Mouse (Mus musculus) ES-E14 (cell line): ENCODE data around the gene Foxa2. TPM values are rescaled to one million over a fixed set of nuclear protein-coding genes. Genes with fewer than 3 reads are reported as not detected.
A peak's percentile ranks its signal among the peaks of the same experiment; 100 is the strongest.

Experiments
- DNase-seq: peaks from one replicate; pipeline ENCODE4 v3.0.0-alpha.2; 2013; ENCODE audit warnings: low read depth, low spot score
- H3K27ac ChIP-seq: 2 replicates; pipeline ENCODE4 v1.5.1; 2012; ENCODE audit warnings: low read depth, mild to moderate bottlenecking, low read length, moderate library complexity, mixed read lengths; ENCODE audit not compliant: poor library complexity, insufficient read depth, severe bottlenecking
- H3K36me3 ChIP-seq: 2 replicates; pipeline ENCODE4 v1.6.1; 2012; ENCODE audit warnings: mild to moderate bottlenecking, low read length, moderate library complexity, mixed read lengths; ENCODE audit not compliant: control insufficient read depth, poor library complexity, insufficient read depth, severe bottlenecking
- H3K4me1 ChIP-seq, 2 experiments: fragments of 150-350 bp in 1 of 2; sonication (generic) in 1 of 2; 2 replicates each; pipeline ENCODE4 v1.6.1; 2012; ENCODE audit warnings: low read length in 2 of 2, mild to moderate bottlenecking in 1 of 2, mixed read lengths in 1 of 2; ENCODE audit not compliant: control insufficient read depth in 2 of 2, insufficient read depth in 2 of 2, poor library complexity in 1 of 2
- H3K4me3 ChIP-seq, 2 experiments: fragments of 150-350 bp in 1 of 2; sonication (generic) in 1 of 2; 2 replicates each; pipeline ENCODE4 v1.5.1; 2012; ENCODE audit warnings: low read length in 2 of 2, low read depth in 1 of 2, mild to moderate bottlenecking in 1 of 2, mixed read lengths in 1 of 2; ENCODE audit not compliant: insufficient read depth in 1 of 2, poor library complexity in 1 of 2, severe bottlenecking in 1 of 2
- H3K9ac ChIP-seq: 2 replicates; pipeline ENCODE4 v1.6.1; 2012; ENCODE audit warnings: low read depth, mild to moderate bottlenecking, low read length, mixed read lengths; ENCODE audit not compliant: poor library complexity, insufficient read depth, severe bottlenecking
- H3K9me3 ChIP-seq: fragments of 150-350 bp; sonication (generic); 2 replicates; pipeline ENCODE4 v1.6.1; 2012; ENCODE audit warnings: low read depth, mild to moderate bottlenecking, low read length; ENCODE audit not compliant: control insufficient read depth, insufficient read depth
- CHD2 ChIP-seq: IDR thresholded peaks from 2 replicates; pipeline ENCODE4 v1.6.1; 2014; ENCODE audit warnings: mild to moderate bottlenecking, low read depth, low read length, inconsistent platforms
- HCFC1 ChIP-seq: IDR thresholded peaks from 2 replicates; pipeline ENCODE4 v1.6.1; 2012; ENCODE audit warnings: low read length, inconsistent platforms, borderline replicate concordance; ENCODE audit not compliant: insufficient read depth
- MAFK ChIP-seq: IDR thresholded peaks from 2 replicates; pipeline ENCODE4 v1.6.1; 2014; ENCODE audit warnings: mild to moderate bottlenecking, low read depth, low read length, inconsistent platforms; ENCODE audit not compliant: insufficient read depth
- ZC3H11A ChIP-seq: IDR thresholded peaks from 2 replicates; pipeline ENCODE4 v1.6.1; 2012; ENCODE audit warnings: low read depth, mild to moderate bottlenecking, inconsistent platforms, low read length, borderline replicate concordance
- ZNF384 ChIP-seq: IDR thresholded peaks from 2 replicates; pipeline ENCODE4 v1.6.1; 2012; ENCODE audit warnings: low read depth, low read length, inconsistent platforms
- in situ Hi-C, 2 experiments: fragments of 600-800 bp; cut with MboI; formaldehyde crosslinking; loops; one replicate each; pipeline ENCODE4 v1.15.1; 2025; ENCODE audit warnings: low sequenced_read_pairs in 2 of 2, inconsistent platforms in 1 of 2; ENCODE audit not compliant: unreplicated experiment in 2 of 2
- total RNA-seq: library from RNA; depleted of rRNA; stranded (reverse); fragments of 300-350 nt; gene quantifications from 2 replicates; pipeline ENCODE4 v1.2.3, GENCODE M21; 2012

The Foxa2 gene
- total RNA-seq, 1 experiment: 1.5 TPM

DNA sequence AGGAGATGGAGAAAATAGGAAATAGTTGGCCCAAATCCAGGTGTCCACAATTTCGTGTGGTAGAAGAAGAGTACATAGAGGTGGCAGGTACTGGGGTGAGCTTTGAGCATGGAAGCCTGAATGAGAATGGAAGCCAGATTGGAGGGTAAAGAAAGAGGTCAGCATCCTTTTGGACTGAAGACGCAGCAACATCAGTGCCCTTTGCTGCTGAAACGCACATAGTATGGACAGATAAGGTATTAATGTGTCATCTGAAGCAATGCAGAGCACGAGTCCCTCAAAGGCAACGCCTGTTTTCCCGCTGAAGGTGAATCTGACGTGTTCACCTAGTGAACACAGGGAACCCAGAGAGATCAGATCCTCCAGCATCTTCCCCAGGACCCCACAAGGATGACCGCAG lies 842 bp upstream of the Foxa2 start:
- Histone ChIP-seq H3K9me3 (no peaks in the 10 kb centered on the region), H3K4me3 (no peak overlapping the region), H3K4me1 (peaks cover 0 to 4% of the 10 kb centered on the region in 2 experiments; a peak in 1 of 4 replicates), H3K27ac (no peak overlapping the region), H3K36me3 (no peaks in the 10 kb centered on the region), H3K9ac (no peak overlapping the region)
- TF ChIP-seq CHD2 (no peak), ZC3H11A (no peak), MAFK (no peak), HCFC1 (no peak), ZNF384 (no peak)
- no peak for DNase-seq
- in situ Hi-C loops: loop anchor here (5.0 to 25.0 kb wide), 6 partner anchors 243 to 1835 kb away; partner anchors contain the start of genes Insm1 (in 1 of the 2), Nkx2-2 (in 1 of the 2) and Nkx2-4 (in 1 of the 2)

GRCm38 (mm10) chr2:148045937-148046798 lies 601 bp downstream of the Foxa2 start:
- DNase-seq: no peak
- Histone ChIP-seq H3K27ac (no peak overlapping the region), H3K9ac (no peak overlapping the region), H3K36me3 (no peaks in the 10 kb centered on the region), H3K4me3 (peak overlapping the region; percentile 49 to 59; a peak in 3 of 4 replicates), H3K9me3 (no peaks in the 10 kb centered on the region), H3K4me1 (peaks cover 0 to 4% of the 10 kb centered on the region in 2 experiments; a peak in 2 of 4 replicates)
- TF ChIP-seq CHD2 (no peak), HCFC1 (no peak), MAFK (no peak), ZNF384 (no peak), ZC3H11A (no peak)
- in situ Hi-C loops: loop anchor here (5.0 to 25.0 kb wide), 6 partner anchors 241 to 1834 kb away; partner anchors contain the start of genes Insm1 (in 1 of the 2), Nkx2-2 (in 1 of the 2) and Nkx2-4 (in 1 of the 2)

GRCm38 (mm10) chr2:148045543-148045936 lies 1.2 kb downstream of the Foxa2 start:
- H3K4me1 ChIP-seq: peaks cover 0 to 7% of the 10 kb centered on the region in 2 experiments; a peak in 2 of 4 replicates
- no peaks in the 10 kb centered on the region for H3K36me3 ChIP-seq
- in situ Hi-C loops: loop anchor here (5.0 to 25.0 kb wide), 6 partner anchors 241 to 1833 kb away; partner anchors contain the start of genes Insm1 (in 1 of the 2), Nkx2-2 (in 1 of the 2) and Nkx2-4 (in 1 of the 2)
- TF ChIP-seq ZNF384: no peak
- no peak for TF ChIP-seq HCFC1
- no peak for TF ChIP-seq CHD2
- H3K9ac ChIP-seq: no peak overlapping the region
- no peaks in the 10 kb centered on the region for H3K9me3 ChIP-seq
- H3K4me3 ChIP-seq: peak overlapping the region; percentile 49 to 59; a peak in 3 of 4 replicates
- DNase-seq: no peak
- no peak overlapping the region for H3K27ac ChIP-seq

DNA sequence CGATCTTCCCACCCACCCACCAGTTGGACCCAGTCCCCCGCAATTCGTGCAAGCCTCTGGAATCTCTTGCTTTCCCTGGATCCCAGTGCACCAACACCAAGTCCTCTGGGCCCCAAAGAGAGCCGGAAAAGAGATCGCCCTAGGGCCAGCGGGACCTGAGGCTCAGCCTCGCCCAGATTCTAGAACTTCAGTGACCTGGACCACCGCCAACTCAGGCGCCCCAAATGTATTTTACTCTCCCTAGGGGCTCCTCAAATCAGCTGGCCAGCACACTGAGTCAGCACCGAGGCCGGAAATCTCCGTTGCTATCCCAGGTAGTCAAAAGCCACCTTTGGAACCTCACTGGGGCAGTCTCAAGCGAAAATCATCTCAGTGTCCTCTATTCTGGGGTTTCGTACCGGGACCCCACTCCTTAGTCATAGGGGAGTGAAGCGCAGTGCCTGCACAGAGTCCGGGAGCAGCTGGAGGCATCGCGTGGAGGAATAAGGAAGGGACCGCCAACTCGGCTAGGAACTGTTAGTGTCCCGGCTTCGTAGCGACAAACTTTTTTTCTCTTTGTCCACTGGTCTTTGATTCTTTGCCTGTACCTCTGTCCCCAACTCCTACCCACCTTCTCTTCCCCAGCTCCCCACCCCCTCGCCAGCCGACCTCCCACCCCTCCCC lies 1.8 kb downstream of the Foxa2 start:
- peaks cover 0 to 7% of the 10 kb centered on the region in 2 experiments; a peak in 2 of 4 replicates for H3K4me1 ChIP-seq
- DNase-seq: no peak
- no peak for TF ChIP-seq HCFC1
- no peak for TF ChIP-seq ZC3H11A
- no peak for TF ChIP-seq ZNF384
- TF ChIP-seq CHD2: no peak
- no peak overlapping the region for H3K9ac ChIP-seq
- no peaks in the 10 kb centered on the region for H3K9me3 ChIP-seq
- no peak overlapping the region for H3K27ac ChIP-seq
- in situ Hi-C loops: loop anchor here (5.0 to 25.0 kb wide), 7 partner anchors 240 to 1833 kb away; partner anchors contain the start of genes Insm1 (in 1 of the 2), Nkx2-2 (in 1 of the 2) and Nkx2-4 (in 1 of the 2)
- no peaks in the 10 kb centered on the region for H3K36me3 ChIP-seq
- H3K4me3 ChIP-seq: peak overlapping the region in 1 of 2 experiments; percentile 26; a peak in 1 of 4 replicates
